Mouse (Mus musculus) c-Kit-positive CD71-positive TER-119-positive erythroid progenitor cells, embryonic 14.5 days (primary cell): ENCODE results near the gene Adgb.
"Not testable (repeated sequence)": the region's sequence is repeated elsewhere in the genome, so short reads cannot be mapped to it uniquely, and the experiment has no call there.

Experiments used
- DNase-seq: peaks from one replicate; pipeline ENCODE4 v3.0.0-alpha.2; 2013; ENCODE audit warnings: low spot score

The Adgb gene

GRCm38 (mm10) chr10:10471961-10472610 lies at the start of gene Adgb:
Gene Adgb (minus strand): TSS chr10:10472326.
- no peak for DNase-seq

- DNase-seq: no peak
These were observed 8.0 kb upstream of the Adgb start for GRCm38 (mm10) chr10:10480139-10480538.

GRCm38 (mm10) chr10:10477429-10477828 lies 5.3 kb upstream of the Adgb start:
- DNase-seq: not testable (repeated sequence)

- no peak for DNase-seq
These were observed 4.8 kb upstream of the Adgb start for GRCm38 (mm10) chr10:10476956-10477355.

GRCm38 (mm10) chr10:10476549-10476948 lies 4.4 kb upstream of the Adgb start:
- no peak for DNase-seq

- DNase-seq: no peak
These were observed 3.2 kb downstream of the Adgb start for GRCm38 (mm10) chr10:10468699-10469547.

GRCm38 (mm10) chr10:10460113-10460512 lies 12.0 kb downstream of the Adgb start:
- no peak for DNase-seq

- DNase-seq: no peak
These were observed 15.1 kb downstream of the Adgb start for GRCm38 (mm10) chr10:10456991-10457390.

GRCm38 (mm10) chr10:10449067-10449466 lies 23.1 kb downstream of the Adgb start:
- no peak for DNase-seq

GRCm38 (mm10) chr10:10444841-10445466 lies 27.2 kb downstream of the Adgb start:
- no peak for DNase-seq

GRCm38 (mm10) chr10:10443558-10443957 lies 28.6 kb downstream of the Adgb start:
- DNase-seq: no peak

GRCm38 (mm10) chr10:10435014-10435413 lies 37.1 kb downstream of the Adgb start:
- DNase-seq: no peak

GRCm38 (mm10) chr10:10429635-10430034 lies 42.5 kb downstream of the Adgb start:
- DNase-seq: no peak

GRCm38 (mm10) chr10:10429032-10429431 lies 43.1 kb downstream of the Adgb start:
- DNase-seq: no peak

GRCm38 (mm10) chr10:10424383-10424782 lies 47.7 kb downstream of the Adgb start:
- DNase-seq: no peak

GRCm38 (mm10) chr10:10411046-10411445 lies 61.1 kb downstream of the Adgb start:
- DNase-seq: no peak

GRCm38 (mm10) chr10:10408166-10408565 lies 64.0 kb downstream of the Adgb start:
- peak; percentile 3 for DNase-seq

- DNase-seq: no peak
These were observed 76.2 kb downstream of the Adgb start for GRCm38 (mm10) chr10:10395784-10396481.

- DNase-seq: no peak
These were observed 97.5 kb downstream of the Adgb start for GRCm38 (mm10) chr10:10374629-10375028.

- DNase-seq: no peak
These were observed 108.1 kb downstream of the Adgb start for GRCm38 (mm10) chr10:10364025-10364424.

- peak; percentile 7 for DNase-seq
These were observed 116.4 kb downstream of the Adgb start for GRCm38 (mm10) chr10:10355605-10356227.

- DNase-seq: no peak
These were observed 119.9 kb downstream of the Adgb start for GRCm38 (mm10) chr10:10352184-10352583.
